Mouse (Mus musculus) spleen, postnatal 10 days (tissue): ENCODE data around the gene Atxn1.

Experiments used
- DNase-seq, 2 experiments: peaks; one replicate each; pipeline ENCODE4 v3.0.0; 2021 to 2022; ENCODE audit warnings: low spot score in 2 of 2

Gene Atxn1

DNA sequence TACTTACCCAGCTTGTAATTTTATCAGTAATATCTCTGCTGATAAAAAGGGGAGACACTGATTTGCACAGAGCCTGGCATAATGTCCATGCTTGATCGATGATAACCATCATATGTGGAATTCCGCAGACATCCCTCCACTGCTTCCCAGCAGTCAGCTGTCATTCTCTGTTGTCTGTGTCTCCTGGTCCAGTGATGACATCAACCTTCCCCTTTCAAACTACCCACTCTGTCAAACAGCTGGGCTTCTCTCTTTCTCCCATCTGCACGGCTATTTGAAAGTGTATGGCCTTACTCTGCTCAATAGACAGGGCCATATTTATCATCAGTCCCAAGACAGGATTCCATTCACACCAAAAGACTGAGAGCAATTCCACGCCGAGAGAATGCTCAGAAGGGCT lies 387.4 kb downstream of the Atxn1 start:
- DNase-seq, result no peak

DNA sequence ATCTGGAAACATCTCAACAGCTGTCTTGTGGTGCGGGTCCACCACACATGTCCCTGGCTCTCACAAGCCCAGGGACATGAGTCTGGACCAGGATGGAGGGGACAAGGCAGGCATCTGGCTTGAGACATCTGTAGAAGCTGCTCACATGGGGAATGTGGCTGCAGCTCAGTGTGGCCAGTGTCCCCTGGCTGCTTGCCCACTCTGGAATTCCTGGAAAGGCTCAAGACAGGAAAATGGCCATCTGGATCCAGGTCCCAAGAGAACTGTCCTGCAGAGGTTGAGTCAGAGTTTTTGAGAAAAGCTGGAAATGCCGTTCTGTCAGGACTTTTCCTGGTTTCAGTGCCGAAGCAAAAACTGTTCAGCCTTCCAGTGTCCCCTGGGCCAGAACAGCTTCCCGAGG lies 388.6 kb downstream of the Atxn1 start:
- no peak for DNase-seq

DNA sequence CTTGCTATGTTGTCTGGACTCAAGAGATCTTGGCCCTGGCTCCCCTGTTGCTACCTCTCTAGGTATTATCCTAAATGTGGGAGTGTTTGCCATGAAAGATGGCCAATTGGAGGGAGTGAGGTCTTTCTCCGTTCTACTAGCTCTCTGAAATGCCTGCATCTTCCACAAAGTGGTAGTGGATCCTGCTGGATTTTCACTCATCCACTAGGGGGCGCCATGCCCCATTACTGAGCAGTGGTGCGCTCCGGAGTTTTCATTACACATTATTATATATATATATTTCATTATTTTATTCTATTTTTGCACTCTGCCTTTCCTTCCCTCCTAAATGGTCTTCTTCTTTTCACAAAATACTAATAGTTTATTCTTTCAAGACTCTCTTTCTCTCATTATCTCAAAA lies 392.0 kb downstream of the Atxn1 start:
- peak; percentile 38 to 79 for DNase-seq

DNA sequence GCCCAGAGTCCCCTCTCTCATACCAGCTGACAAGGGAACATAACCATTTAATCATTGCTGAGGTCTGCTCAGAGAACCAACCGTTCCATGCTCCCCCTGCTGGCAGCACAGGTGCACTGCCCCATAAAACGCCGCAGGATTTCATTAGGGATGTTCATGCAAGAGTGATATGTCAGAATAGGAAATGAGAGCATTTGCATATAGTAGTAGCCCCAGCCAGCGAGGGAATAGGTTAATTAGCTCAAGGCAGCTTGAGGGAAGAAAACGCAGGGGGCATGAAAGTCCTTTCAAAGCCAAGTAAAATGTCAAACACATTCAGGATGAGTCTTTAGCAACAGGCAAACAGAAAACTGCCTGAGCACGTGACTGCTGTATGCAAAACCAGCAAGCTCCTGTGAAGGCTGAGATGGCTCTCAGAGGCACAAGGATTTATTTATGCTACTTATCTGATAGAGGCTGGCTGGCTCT lies 393.0 kb downstream of the Atxn1 start:
- peak; percentile 73 to 85 for DNase-seq

DNA sequence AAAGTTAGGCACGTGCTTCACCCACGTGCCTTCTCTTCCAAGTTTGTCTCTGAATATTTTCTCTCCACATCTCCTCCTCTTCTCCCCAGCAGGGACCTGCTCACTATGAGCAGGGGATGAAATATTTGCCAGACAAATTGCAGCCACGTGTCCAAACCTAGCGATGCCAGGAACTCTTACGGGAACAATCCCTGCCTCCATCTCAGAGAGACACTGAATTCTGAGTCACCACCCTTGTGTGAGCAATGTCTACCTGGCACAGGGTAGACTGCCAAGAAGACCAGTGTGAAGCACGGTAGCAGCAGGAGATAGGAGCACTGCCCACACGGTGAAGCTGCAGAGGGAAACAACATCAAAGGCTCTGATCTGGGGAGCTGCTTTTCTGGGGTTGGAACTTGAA lies 394.9 kb downstream of the Atxn1 start:
- no peak for DNase-seq

DNA sequence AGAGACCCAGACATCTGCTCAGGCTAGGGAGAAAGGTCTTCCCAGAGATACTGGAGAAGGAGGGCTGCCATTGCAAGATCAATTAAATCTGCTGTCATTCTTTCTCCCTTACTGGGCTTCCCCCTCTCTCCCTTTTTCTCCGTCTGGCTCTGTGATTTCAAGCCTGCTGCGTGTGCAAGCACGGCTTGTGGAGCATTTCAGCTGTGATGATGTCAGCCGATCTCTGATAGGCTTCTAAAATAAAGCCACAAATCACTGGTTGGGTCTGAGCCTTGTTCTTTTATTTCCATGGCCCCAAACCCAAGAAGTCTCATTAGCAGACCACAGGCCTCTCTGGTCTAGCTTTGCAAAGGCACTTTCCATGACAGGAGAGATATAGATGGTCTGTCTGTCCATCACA lies 399.9 kb downstream of the Atxn1 start:
- DNase-seq, result no peak

DNA sequence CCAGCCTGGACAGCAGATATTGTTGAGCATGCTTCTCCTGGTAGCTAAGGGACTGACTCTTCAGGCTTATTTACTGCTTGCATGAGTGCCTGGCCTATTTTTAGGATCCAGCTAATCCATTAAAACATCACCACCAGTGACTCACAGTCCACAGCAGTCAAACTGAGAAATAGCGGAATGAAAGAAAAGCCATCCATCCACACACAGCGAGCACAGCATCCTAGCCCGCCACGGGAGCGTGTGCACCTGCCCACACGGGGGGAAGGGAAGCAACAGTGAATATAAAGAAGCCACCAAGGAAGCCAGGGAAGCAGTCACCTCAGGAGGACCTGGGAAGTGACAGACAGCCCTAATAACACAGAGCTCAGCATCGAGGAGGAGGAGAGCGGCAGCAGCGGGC lies 402.8 kb downstream of the Atxn1 start:
- no peak for DNase-seq

DNA sequence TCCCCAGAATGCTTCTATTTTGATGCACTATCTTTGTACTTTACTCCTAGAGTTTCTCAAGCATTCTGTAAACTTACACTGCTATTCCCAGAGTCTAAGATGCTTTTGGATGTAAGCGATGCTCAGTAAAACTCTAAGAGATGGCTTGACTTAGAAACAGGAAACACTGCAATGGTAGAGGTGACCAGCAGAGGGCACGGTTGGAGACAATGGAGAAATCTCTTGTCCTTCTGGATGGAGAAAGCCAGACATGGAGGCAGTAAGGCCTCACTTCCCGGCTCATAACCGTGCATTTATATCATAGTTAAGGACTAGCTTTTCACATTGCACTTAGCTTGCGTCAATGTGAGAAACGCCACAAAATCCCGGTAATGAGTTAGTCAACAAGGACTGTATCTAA lies 404.3 kb downstream of the Atxn1 start:
- DNase-seq, result no peak

DNA sequence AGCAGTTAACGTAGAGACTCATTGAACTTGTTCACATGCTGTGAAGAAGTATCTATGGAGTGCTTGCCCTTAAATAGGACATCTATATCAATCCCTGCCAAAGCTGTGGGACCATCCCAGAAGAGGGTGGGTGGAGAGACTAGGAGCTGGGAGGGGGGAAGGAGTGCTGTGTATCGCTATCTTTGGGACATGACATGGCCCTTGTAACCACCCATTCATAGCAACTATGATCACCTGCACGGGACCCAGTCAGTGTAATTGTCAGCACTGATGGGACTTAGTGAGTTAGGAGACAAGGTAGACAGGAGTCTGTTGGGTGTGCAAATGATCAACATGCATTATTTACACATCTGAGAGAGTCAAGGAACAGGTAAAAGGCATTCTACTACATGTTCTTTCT lies 405.6 kb downstream of the Atxn1 start:
- no peak for DNase-seq

DNA sequence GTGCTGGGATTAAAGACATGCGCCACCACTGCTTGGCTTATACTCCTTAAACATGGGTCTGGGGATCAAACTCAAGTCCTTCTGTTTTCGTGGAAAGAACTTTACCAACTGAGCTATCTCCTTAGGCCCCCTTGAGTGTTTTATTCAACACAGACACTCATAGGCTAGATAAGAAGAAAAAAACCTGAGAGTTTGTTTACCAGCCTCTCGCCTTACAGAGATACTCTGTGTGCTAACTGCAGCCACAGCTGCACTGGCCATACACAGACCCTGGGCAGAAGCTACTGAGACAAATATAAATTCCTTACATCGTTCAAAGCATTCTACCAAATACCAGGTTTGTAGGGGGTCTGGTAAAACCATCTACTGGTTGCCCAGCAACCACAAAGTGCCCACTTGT lies 406.4 kb downstream of the Atxn1 start:
- DNase-seq, result no peak

DNA sequence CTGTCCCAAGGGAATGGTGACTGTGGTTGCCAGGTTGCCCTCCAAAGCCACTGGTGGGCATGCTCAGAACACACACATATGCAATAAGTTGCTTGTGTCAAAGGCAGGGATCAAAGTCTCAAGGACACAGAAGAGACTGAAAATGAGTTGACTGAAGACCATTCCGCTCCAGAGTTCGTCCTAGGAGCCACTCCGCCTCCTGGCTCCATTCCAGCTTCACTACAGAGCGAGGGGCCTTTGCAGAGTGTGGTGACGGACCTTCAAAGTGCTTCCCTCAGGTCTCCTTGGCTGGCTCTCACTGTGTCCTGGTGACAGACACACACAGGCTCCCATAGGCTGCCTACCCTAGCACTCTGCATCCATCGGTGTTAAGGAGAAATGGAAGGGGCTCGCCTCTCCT lies 411.1 kb downstream of the Atxn1 start:
- DNase-seq, result no peak

DNA sequence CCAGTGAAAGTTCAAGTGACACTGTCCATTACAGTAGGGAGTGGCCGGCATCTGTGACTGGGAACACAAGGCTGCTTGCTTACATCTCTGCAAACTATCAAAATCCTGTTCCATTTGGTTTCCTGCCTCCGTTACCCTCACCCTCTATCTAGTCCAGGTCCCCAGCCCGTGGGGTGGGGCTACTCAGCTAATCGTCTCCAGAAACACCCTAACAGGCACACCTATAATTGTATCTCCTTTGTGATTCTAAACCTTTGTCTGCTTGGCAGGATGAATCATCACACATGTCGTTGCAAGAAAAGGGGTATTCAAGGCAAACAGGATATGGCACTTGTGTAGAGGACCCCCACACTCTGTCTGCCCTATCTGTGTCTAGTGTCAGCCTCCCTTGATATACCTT lies 417.3 kb downstream of the Atxn1 start:
- no peak for DNase-seq

DNA sequence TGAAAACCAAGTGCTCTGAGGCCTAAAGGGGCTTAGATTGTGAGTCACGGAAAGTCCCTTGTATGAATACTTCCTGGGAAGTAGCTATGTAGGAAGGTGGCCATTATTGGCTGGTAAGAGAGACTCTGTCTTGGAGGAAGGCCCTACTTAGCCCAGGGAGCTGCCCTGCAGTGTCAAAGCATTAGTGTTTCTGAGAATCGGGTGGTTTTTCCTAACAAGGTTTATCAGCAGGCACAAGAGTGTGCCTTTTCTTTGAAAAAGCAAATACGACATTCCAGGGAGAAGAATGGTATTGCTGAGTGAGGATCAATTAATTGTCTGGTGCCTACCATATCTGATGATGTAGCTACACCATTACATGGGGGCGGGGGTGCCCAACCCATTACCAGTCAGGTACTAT lies 417.9 kb downstream of the Atxn1 start:
- no peak for DNase-seq

DNA sequence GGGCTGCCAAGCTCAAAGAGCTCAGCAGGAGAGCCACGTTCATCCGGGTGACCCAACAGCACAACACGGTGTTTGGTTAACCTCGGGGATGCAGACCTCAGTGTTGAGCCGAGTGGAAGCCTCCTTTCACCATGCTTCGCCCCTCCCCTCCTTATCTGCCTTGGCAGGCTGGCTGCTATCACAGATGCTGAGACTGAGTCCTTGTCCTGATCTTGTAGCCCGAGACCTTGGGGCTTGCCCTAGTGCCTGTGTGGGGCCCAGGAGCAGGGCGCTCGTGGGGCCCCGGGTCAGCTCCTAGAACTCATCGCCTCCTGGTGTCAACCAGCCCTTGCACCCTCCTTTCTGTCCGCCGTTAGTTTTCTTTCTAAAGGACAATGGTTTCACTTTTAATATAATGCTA lies 418.8 kb downstream of the Atxn1 start:
- peak in 1 of 2 experiments; percentile 73 for DNase-seq

DNA sequence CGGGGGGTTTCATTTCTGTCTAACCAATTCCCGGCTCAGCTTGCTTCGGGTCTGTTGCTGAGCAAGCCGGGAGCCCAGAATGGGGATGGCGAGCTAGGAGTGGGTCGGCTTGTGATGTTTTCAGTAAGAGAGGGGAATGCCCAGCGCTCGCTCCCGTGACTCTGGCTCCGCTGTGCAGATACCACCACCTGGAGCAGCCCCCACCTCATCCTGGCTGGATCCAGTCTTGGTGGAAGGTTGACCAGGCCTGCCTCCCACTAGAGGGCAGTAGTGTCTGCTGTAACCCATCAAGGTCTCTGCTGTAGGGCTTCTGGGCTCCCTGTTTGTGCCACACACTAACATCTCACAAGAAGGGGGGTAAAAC lies 425.6 kb downstream of the Atxn1 start:
- DNase-seq, result peak; percentile 63 to 78

DNA sequence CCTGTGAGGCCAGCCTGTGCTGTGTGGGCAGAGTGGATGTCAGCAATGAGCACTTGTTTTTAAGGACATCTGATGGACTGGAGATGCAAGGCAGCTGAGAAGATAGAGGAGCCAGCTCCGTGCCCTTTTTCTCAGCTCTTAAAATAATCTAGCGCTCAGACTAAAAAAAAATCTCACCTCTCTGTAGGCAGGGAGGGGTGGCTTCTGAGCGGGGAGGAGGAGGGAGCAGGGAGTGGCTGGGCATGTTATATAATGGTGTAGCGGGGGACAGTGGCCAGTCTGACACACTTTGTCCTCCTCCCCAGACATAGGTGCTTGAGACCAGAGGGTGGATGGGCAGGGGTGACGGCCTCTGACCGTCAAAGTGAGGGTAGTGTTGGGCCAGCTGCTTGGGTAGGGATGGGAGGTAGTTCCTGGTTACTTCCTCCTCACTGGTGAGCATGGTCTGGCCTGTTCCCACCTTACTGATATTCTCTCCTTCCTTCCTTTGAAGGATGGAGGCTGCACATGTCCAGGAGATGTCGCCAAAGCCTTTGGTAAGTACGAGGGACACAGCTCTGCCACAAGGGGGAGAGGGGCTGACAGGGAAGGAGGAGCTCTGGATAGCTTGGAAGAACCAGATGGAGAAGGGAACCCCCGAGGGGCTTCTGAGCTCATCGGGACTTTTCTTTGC lies 426.1 kb downstream of the Atxn1 start:
- peak; percentile 36 to 43 for DNase-seq

DNA sequence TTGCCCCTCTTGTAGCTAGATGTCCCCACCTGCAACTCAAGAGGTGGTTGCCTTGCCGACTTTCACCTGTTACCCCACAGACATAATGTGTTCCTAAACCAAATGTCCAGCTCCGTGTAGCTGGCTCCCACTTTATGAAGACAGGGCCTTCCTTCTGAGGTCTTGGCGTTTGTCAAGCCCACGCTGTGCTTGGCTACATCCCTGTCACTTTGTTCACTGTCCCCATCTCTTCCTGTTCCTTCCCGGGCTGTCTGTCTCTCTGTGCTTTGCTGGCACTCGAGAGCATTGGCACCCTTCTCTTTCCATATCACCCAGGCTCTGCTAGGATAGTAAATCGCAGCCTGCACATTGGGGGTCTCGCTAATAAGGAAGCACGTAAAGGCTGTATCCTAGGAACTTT lies 426.7 kb downstream of the Atxn1 start:
- DNase-seq, result no peak

DNA sequence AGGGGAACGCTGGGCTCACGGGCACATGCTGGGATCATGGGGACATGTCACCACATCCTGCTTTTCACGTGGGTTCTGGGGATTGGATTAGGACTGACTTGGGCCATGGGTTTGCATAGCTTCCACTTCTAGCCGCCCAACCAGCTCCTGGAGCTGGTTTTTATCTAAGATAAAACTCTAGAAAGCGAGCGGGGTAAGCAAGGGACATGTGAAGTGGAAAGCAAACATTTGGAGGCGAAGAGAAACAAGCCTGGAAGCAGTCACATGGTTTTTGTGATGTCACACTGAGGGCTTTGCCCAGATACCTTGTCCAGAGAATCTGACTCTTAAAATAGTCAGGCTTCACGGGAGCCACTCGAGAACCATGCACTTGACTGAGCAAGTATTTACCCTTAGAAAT lies 427.7 kb downstream of the Atxn1 start:
- DNase-seq, result no peak

DNA sequence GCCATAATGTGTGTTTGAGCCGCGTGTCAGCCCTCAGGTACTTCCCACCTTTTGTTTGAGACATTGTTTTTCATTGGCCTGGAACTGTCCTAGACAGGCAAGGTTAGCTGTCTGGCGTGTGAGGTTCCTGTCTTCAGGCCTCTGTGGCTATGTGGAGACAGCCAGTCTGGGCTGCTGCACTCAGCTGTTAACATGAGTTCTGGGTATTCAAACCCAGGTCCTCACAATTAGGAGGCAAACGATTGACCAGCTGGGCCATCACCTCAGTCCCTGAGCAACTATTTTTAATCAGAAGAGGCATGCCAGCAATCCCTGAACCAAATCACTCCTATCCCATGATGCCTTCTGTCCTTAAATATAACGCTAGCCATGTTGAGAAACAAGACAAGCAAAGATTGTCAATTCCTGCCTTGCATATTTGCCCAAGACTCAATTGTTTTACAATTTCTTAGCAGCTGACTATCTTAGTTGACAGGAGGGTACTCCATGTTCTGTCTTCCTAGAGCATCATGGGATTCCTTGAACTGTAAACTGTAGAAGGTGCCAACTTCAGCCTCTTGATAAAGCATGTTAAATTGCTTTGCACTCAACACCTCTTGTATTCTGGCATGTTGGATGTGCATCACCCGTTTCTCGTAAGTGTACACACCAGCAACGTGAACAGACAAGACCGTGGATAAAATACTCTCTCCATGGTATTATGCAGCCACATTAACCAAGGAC lies 428.9 kb downstream of the Atxn1 start:
- DNase-seq, result no peak

DNA sequence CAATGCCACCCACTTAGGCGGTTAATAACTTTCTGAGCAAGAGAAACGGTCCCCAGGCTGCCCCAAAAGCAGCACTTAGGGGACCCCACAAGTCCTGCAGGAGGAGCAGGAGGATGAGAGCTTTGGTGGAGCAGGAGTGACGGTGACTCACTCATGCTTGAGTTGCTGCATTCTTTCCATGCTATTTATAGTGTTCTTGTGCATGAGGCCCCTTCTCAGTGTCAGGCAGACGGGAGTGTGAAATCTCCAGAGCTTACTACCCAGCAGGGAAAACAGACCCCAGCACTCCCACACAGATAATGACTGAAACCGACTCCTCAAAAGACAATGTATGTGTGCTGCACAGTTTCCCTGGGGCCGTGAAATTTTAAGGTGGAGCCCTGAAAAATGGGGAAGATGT lies 434.1 kb downstream of the Atxn1 start:
- no peak for DNase-seq

DNA sequence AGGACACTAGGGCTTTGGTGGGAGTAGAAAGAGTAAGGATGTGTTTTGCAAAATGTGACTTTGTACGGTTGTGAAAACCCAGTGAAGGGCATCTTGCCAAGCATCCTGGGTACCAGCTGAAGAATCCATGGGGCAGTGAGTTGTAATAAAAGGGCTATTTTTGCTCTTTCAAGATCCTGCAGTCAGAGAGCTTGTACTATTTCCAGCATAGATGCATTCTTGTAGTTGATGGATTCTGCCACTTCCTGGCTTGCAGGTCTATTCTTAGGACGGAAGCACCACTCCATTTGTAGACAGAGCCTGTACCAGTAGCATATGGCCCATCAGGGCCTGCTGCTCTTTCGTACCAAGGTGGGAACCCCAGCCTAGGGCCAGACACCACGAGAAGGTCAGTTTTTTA lies 436.0 kb downstream of the Atxn1 start:
- no peak for DNase-seq

DNA sequence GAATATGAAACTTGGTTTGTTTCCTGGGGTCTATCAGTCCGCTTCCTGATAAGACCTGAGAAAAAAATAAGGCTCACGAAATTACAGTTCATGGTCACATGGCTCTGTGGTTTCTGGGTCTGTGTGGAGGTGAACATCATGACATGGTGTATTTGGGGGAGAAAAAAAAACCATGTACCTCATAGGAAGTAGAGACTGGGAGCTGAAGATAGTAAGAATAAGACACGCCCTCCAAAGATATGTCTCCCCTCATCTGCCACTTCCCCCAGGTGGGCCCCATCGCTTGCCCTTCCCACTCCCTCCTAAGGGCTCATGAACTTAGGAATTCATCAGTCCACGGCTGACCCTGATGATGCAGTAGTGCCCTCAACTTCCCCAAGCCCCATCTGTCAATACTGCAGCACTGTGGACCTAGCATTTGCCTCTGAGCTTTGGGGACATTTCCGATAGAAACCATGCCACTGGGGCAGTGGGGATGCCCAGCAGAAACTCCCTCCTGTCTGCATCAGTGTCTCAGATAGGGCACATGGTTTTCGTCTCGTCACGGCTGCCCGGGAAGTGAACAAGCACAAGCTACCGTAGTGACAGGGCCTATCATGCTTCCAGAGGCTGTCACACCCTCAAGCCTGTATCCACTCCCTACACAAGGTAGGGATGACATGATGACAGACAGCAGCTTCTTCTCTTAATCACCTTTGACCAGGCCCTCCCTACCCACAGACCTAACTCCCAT lies 437.4 kb downstream of the Atxn1 start:
- peak; percentile 65 to 71 for DNase-seq

DNA sequence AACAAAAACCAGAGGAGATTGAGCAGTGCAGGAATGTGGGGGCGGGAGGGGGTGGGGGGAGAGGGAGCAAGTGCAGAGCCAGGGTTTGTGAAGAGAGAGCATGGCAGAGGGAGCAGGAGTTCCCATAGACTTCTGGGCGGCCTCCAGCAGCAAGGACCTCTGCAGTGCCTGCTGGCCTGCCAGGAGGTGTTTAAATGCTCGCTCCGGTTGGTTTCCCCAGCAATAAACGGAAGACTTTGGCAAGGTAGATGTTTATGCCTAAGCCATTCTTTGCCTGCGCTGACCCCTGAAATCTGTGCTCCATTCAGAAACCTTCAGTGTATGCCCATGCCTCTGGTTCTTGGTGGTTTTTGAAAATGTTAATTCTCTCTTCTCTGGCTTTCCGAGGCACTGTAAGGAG lies 438.6 kb downstream of the Atxn1 start:
- DNase-seq, result no peak
